Mouse (Mus musculus): ENCODE results near the gene Lamtor1. TPM values are rescaled to one million over a fixed set of nuclear protein-coding genes. Genes with fewer than 3 reads are reported as not detected.

The Lamtor1 gene
- polyA plus RNA-seq, 1 experiment, result 235 TPM

GRCm38 (mm10) chr7:101875978-101876377 is 29.7 kb upstream of the Lamtor1 start:
- H3K27me3 ChIP-seq (ENCODE audit: control insufficient read depth, insufficient read depth, low read length), result no peaks in the 10 kb centered on the region
- H3K27ac ChIP-seq (ENCODE audit: control insufficient read depth, insufficient read depth, low read length), result no peak overlapping the region
- no peaks in the 10 kb centered on the region for H3K36me3 ChIP-seq (ENCODE audit: control insufficient read depth, insufficient read depth, low read length)
- no peaks in the 10 kb centered on the region for H3K4me1 ChIP-seq (replicated peaks; ENCODE audit: control insufficient read depth, insufficient read depth, low read length)
- WGBS, result 94% methylated on average over 1 of the region's 1 CpGs
- DNase-seq, result no peak
- no peak for TF ChIP-seq CTCF (IDR thresholded peaks at IDR 0.05; ENCODE audit: borderline replicate concordance, control insufficient read depth, extremely low read depth, insufficient read depth, low read length, poor library complexity)
- no peak for TF ChIP-seq POLR2A (IDR thresholded peaks at IDR 0.05; ENCODE audit: control insufficient read depth, extremely low read depth, insufficient read depth, low read length, poor library complexity)
- H3K4me3 ChIP-seq (ENCODE audit: control insufficient read depth, insufficient read depth, low read length), result no peak overlapping the region

GRCm38 (mm10) chr7:101880855-101881254 is 24.8 kb upstream of the Lamtor1 start:
- Histone ChIP-seq H3K36me3 (ENCODE audit: control insufficient read depth, insufficient read depth, low read length) (no peaks in the 10 kb centered on the region), H3K4me3 (ENCODE audit: control insufficient read depth, insufficient read depth, low read length) (no peak overlapping the region), H3K4me1 (replicated peaks; ENCODE audit: control insufficient read depth, insufficient read depth, low read length) (no peaks in the 10 kb centered on the region), H3K27ac (ENCODE audit: control insufficient read depth, insufficient read depth, low read length) (no peak overlapping the region), H3K27me3 (ENCODE audit: control insufficient read depth, insufficient read depth, low read length) (no peaks in the 10 kb centered on the region)
- 76% methylated on average over 4 of the region's 4 CpGs for WGBS
- no peak for DNase-seq
- TF ChIP-seq CTCF (IDR thresholded peaks at IDR 0.05; ENCODE audit: borderline replicate concordance, control insufficient read depth, extremely low read depth, insufficient read depth, low read length, poor library complexity) (no peak), POLR2A (IDR thresholded peaks at IDR 0.05; ENCODE audit: control insufficient read depth, extremely low read depth, insufficient read depth, low read length, poor library complexity) (no peak)

- no peaks in the 10 kb centered on the region for H3K36me3 ChIP-seq (ENCODE audit: control insufficient read depth, insufficient read depth, low read length)
- H3K27me3 ChIP-seq (ENCODE audit: control insufficient read depth, insufficient read depth, low read length), result no peaks in the 10 kb centered on the region
- TF ChIP-seq CTCF (IDR thresholded peaks at IDR 0.05; ENCODE audit: borderline replicate concordance, control insufficient read depth, extremely low read depth, insufficient read depth, low read length, poor library complexity) (no peak), POLR2A (IDR thresholded peaks at IDR 0.05; ENCODE audit: control insufficient read depth, extremely low read depth, insufficient read depth, low read length, poor library complexity) (no peak)
- DNase-seq, result no peak
- H3K4me3 ChIP-seq (ENCODE audit: control insufficient read depth, insufficient read depth, low read length), result no peak overlapping the region
- H3K4me1 ChIP-seq (replicated peaks; ENCODE audit: control insufficient read depth, insufficient read depth, low read length), result no peaks in the 10 kb centered on the region
- 92% methylated on average over 9 of the region's 9 CpGs for WGBS
- no peak overlapping the region for H3K27ac ChIP-seq (ENCODE audit: control insufficient read depth, insufficient read depth, low read length)
These were observed 23.1 kb upstream of the Lamtor1 start for GRCm38 (mm10) chr7:101882413-101883154.

- H3K27ac ChIP-seq (ENCODE audit: control insufficient read depth, insufficient read depth, low read length), result no peak overlapping the region
- H3K4me3 ChIP-seq (ENCODE audit: control insufficient read depth, insufficient read depth, low read length), result no peak overlapping the region
- DNase-seq, result no peak
- no peaks in the 10 kb centered on the region for H3K4me1 ChIP-seq (replicated peaks; ENCODE audit: control insufficient read depth, insufficient read depth, low read length)
- H3K36me3 ChIP-seq (ENCODE audit: control insufficient read depth, insufficient read depth, low read length), result no peaks in the 10 kb centered on the region
- TF ChIP-seq CTCF (IDR thresholded peaks at IDR 0.05; ENCODE audit: borderline replicate concordance, control insufficient read depth, extremely low read depth, insufficient read depth, low read length, poor library complexity) (no peak), POLR2A (IDR thresholded peaks at IDR 0.05; ENCODE audit: control insufficient read depth, extremely low read depth, insufficient read depth, low read length, poor library complexity) (no peak)
- no peaks in the 10 kb centered on the region for H3K27me3 ChIP-seq (ENCODE audit: control insufficient read depth, insufficient read depth, low read length)
- 89% methylated on average over 4 of the region's 4 CpGs for WGBS
These were observed 21.5 kb upstream of the Lamtor1 start for GRCm38 (mm10) chr7:101884160-101884559.

- H3K4me1 ChIP-seq (replicated peaks; ENCODE audit: control insufficient read depth, insufficient read depth, low read length), result no peaks in the 10 kb centered on the region
- H3K4me3 ChIP-seq (ENCODE audit: control insufficient read depth, insufficient read depth, low read length), result no peak overlapping the region
- DNase-seq, result no peak
- H3K27ac ChIP-seq (ENCODE audit: control insufficient read depth, insufficient read depth, low read length), result no peak overlapping the region
- 96% methylated on average over 6 of the region's 6 CpGs for WGBS
- H3K36me3 ChIP-seq (ENCODE audit: control insufficient read depth, insufficient read depth, low read length), result no peaks in the 10 kb centered on the region
- H3K27me3 ChIP-seq (ENCODE audit: control insufficient read depth, insufficient read depth, low read length), result no peaks in the 10 kb centered on the region
- TF ChIP-seq CTCF (IDR thresholded peaks at IDR 0.05; ENCODE audit: borderline replicate concordance, control insufficient read depth, extremely low read depth, insufficient read depth, low read length, poor library complexity), result no peak
These were observed 19.4 kb upstream of the Lamtor1 start for GRCm38 (mm10) chr7:101886274-101886673.

- Histone ChIP-seq H3K27me3 (ENCODE audit: control insufficient read depth, insufficient read depth, low read length) (no peaks in the 10 kb centered on the region), H3K27ac (ENCODE audit: control insufficient read depth, insufficient read depth, low read length) (no peak overlapping the region), H3K36me3 (ENCODE audit: control insufficient read depth, insufficient read depth, low read length) (no peaks in the 10 kb centered on the region), H3K4me1 (replicated peaks; ENCODE audit: control insufficient read depth, insufficient read depth, low read length) (no peaks in the 10 kb centered on the region), H3K4me3 (ENCODE audit: control insufficient read depth, insufficient read depth, low read length) (no peak overlapping the region)
- 86% methylated on average over 4 of the region's 4 CpGs for WGBS
- TF ChIP-seq CTCF (IDR thresholded peaks at IDR 0.05; ENCODE audit: borderline replicate concordance, control insufficient read depth, extremely low read depth, insufficient read depth, low read length, poor library complexity), result no peak
- DNase-seq, result no peak
These were observed 17.2 kb upstream of the Lamtor1 start for GRCm38 (mm10) chr7:101888460-101888859.

GRCm38 (mm10) chr7:101895695-101896094 is 10.0 kb upstream of the Lamtor1 start:
- H3K27ac ChIP-seq (ENCODE audit: control insufficient read depth, insufficient read depth, low read length), result no peak overlapping the region
- TF ChIP-seq CTCF (IDR thresholded peaks at IDR 0.05; ENCODE audit: borderline replicate concordance, control insufficient read depth, extremely low read depth, insufficient read depth, low read length, poor library complexity), result no peak
- TF ChIP-seq POLR2A (IDR thresholded peaks at IDR 0.05; ENCODE audit: control insufficient read depth, extremely low read depth, insufficient read depth, low read length, poor library complexity), result no peak
- 33% methylated on average over 9 of the region's 9 CpGs for WGBS

More at GRCm38 (mm10) chr7:101895695-101896094, 10.0 kb upstream of the Lamtor1 start:
- Histone ChIP-seq H3K36me3 (ENCODE audit: control insufficient read depth, insufficient read depth, low read length) (no peaks in the 10 kb centered on the region), H3K4me3 (ENCODE audit: control insufficient read depth, insufficient read depth, low read length) (peak overlapping the region; percentile 58), H3K27me3 (ENCODE audit: control insufficient read depth, insufficient read depth, low read length) (no peaks in the 10 kb centered on the region), H3K4me1 (replicated peaks; ENCODE audit: control insufficient read depth, insufficient read depth, low read length) (peaks cover 7% of the 10 kb centered on the region)
- no peak for DNase-seq
